Mouse (Mus musculus) cerebellum, adult 2 months (tissue): ENCODE results near the gene Ghr.

Experiments used
- CTCF ChIP-seq: fragments of 200-500 bp; IDR thresholded peaks from 2 replicates; pipeline ENCODE4 v1.5.1; 2011; ENCODE audit warnings: low read depth, mild to moderate bottlenecking, control low read depth, low read length, moderate library complexity, borderline replicate concordance; ENCODE audit not compliant: insufficient read depth
- POLR2A ChIP-seq: fragments of 200-500 bp; IDR thresholded peaks from 2 replicates; pipeline ENCODE4 v1.6.1; 2011; ENCODE audit warnings: low read length, control low read depth, borderline replicate concordance; ENCODE audit not compliant: insufficient read depth

DNA sequence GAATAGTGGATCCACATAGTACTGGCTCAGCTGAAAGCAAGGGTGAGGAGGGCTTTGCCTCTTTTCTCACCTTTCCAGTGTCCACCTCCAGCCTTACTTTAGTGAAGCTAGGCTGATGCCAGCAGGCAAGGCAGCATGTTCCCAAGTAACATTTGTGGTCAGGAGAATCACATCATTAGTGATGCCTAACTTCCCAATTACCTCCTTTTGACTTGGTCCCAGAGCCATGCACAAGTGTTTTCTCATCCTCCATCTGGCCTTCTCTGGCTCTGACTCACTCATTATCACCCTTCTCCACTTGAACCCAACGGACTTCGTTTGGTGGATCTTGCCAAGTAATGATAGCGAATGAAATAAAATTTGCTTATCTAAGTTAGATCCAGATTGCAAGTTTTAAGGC is 148.8 kb downstream of the Ghr start:
- TF ChIP-seq POLR2A (no peak), CTCF (no peak)
